8 mouse cellular contexts compared by ENCODE assay signal in genomic region chr2:28537995-28538816, GRCm38 (mm10). TPM values are rescaled to one million over a fixed set of nuclear protein-coding genes. Genes with fewer than 3 reads are reported as not detected.
DNase-seq lines count a peak whose midpoint lies in the region; ATAC-seq and TF ChIP-seq lines count a peak whose summit lies in the region.
"Had no signal": no experiment of that assay in that cellular context is flagged by ENCODE, and none has a peak within 500 bp of the region (broad histone marks: within the 10 kb centered on the region; RNA-seq: fewer than 3 reads in every experiment).

No protein-coding gene starts in this region.

- ATAC-seq in forebrain, embryonic 13.5 days, result no peak
- ATAC-seq in limb, embryonic 12.5 days (ENCODE audit: insufficient number of reproducible peaks, insufficient read depth, low FRiP score, low TSS enrichment, low read depth), result no peak
- peak; percentile 13; the same call in 1 of the 2 replicates for ATAC-seq in stomach, postnatal 0 days (ENCODE audit: low FRiP score, low TSS enrichment)

- no peak overlapping the region for H3K4me3 ChIP-seq in spleen, adult 2 months (ENCODE audit: extremely low read depth, insufficient read depth, insufficient read length)
- no peak overlapping the region for H3K4me3 ChIP-seq in forebrain, embryonic 13.5 days
- no peak overlapping the region for H3K4me3 ChIP-seq in limb, embryonic 12.5 days (replicated peaks)
- H3K4me3 ChIP-seq in stomach, postnatal 0 days (ENCODE audit: low read depth, low read length), result no peak overlapping the region

- no peak overlapping the region for H3K4me2 ChIP-seq in forebrain, embryonic 13.5 days
- no peak overlapping the region for H3K4me2 ChIP-seq in limb, embryonic 12.5 days
- no peak overlapping the region for H3K4me2 ChIP-seq in stomach, postnatal 0 days (replicated peaks; ENCODE audit: low read depth)

- no peaks in the 10 kb centered on the region for H3K27me3 ChIP-seq in spleen, adult 2 months (ENCODE audit: control insufficient read depth, insufficient read depth, low read length)
- no peaks in the 10 kb centered on the region; the same call in 1 of the 2 replicates for H3K27me3 ChIP-seq in forebrain, embryonic 13.5 days
- H3K27me3 ChIP-seq in limb, embryonic 12.5 days, result no peaks in the 10 kb centered on the region
- H3K27me3 ChIP-seq in stomach, postnatal 0 days (ENCODE audit: control insufficient read depth, insufficient read depth, low read length), result no peaks in the 10 kb centered on the region

- 53% methylated on average over 8 of the region's 8 CpGs for WGBS in spleen, adult 2 months
- 77% methylated on average over 8 of the region's 8 CpGs for WGBS in forebrain, embryonic 13.5 days
- WGBS in limb, embryonic 12.5 days, result 71% methylated on average over 8 of the region's 8 CpGs
- WGBS in stomach, postnatal 0 days, result 67% methylated on average over 8 of the region's 8 CpGs

- peaks cover 57% of the 10 kb centered on the region for H3K4me1 ChIP-seq in spleen, adult 2 months (ENCODE audit: control insufficient read depth, insufficient read depth, insufficient read length)
- peaks cover 77% of the 10 kb centered on the region for H3K4me1 ChIP-seq in forebrain, embryonic 13.5 days
- peaks cover 67% of the 10 kb centered on the region for H3K4me1 ChIP-seq in limb, embryonic 12.5 days (replicated peaks)
- peaks cover 25% of the 10 kb centered on the region for H3K4me1 ChIP-seq in stomach, postnatal 0 days (replicated peaks; ENCODE audit: control insufficient read depth, insufficient read depth)

- peak overlapping the region; percentile 78 for H3K27ac ChIP-seq in spleen, adult 2 months (ENCODE audit: insufficient read depth, low read length)
- H3K27ac ChIP-seq in forebrain, embryonic 13.5 days, result peak overlapping the region; percentile 79
- peak overlapping the region; percentile 81 for H3K27ac ChIP-seq in limb, embryonic 12.5 days
- H3K27ac ChIP-seq in stomach, postnatal 0 days (replicated peaks), result peak overlapping the region; percentile 69

- no peak for TF ChIP-seq POLR2A in spleen, adult 2 months (IDR thresholded peaks at IDR 0.05; ENCODE audit: low read depth, low read length)

- H3K9me3 ChIP-seq in forebrain, embryonic 13.5 days (replicated peaks), result no peaks in the 10 kb centered on the region
- no peaks in the 10 kb centered on the region for H3K9me3 ChIP-seq in limb, embryonic 12.5 days
- no peaks in the 10 kb centered on the region for H3K9me3 ChIP-seq in stomach, postnatal 0 days (ENCODE audit: control insufficient read depth, low read length)

- peaks cover 4% of the 10 kb centered on the region; the same call in 1 of the 2 replicates for H3K36me3 ChIP-seq in spleen, adult 2 months (ENCODE audit: control insufficient read depth, insufficient read depth, low read length)
- peaks cover 17% of the 10 kb centered on the region for H3K36me3 ChIP-seq in forebrain, embryonic 13.5 days (ENCODE audit: poor library complexity, severe bottlenecking)
- peaks cover 26% of the 10 kb centered on the region for H3K36me3 ChIP-seq in limb, embryonic 12.5 days
- peaks cover 7% of the 10 kb centered on the region for H3K36me3 ChIP-seq in stomach, postnatal 0 days (ENCODE audit: control insufficient read depth, insufficient read depth, low read length)

- TF ChIP-seq EP300 in stomach, postnatal 0 days (optimal IDR thresholded peaks at IDR 0.05), result no peak

- H3K9ac ChIP-seq in forebrain, embryonic 13.5 days, result peak overlapping the region; percentile 50; the same call in 1 of the 2 replicates
- no peak overlapping the region for H3K9ac ChIP-seq in limb, embryonic 12.5 days (replicated peaks)
- peak overlapping the region; percentile 23 for H3K9ac ChIP-seq in stomach, postnatal 0 days (ENCODE audit: low read length)

- DNase-seq in spleen, adult 2 months (ENCODE audit: low read depth in 1 of 2, low spot score in 2 of 2), result no peak
- DNase-seq in spleen, adult 12 weeks (ENCODE audit: low spot score), result no peak
- DNase-seq in stomach, postnatal 0 days (ENCODE audit: low spot score), result peak; percentile 51
- no peak for DNase-seq in lung, postnatal 14 days
- DNase-seq in adrenal gland, postnatal 36 days, result no peak
- DNase-seq: lung, adult 18-20 months had no signal

- no peak for TF ChIP-seq CTCF in spleen, adult 2 months (IDR thresholded peaks at IDR 0.05; ENCODE audit: extremely low read depth, insufficient read depth, insufficient read length, insufficient replicate concordance)
- no peak for TF ChIP-seq CTCF in stomach, postnatal 0 days (IDR thresholded peaks at IDR 0.05; ENCODE audit: low read depth)

RNA-seq across cellular contexts. Expression of gene Cel, which starts 25.0 kb away (rescaled TPM):
- polyA plus RNA-seq in spleen, adult 2 months (2012; rRNA removed), result 1,405 and 1,688 TPM in 2 replicates
- 0.14 TPM in 1 of 2 replicates, not detected in the other for polyA plus RNA-seq in forebrain, embryonic 13.5 days (2015; fragmentation: Nextera tagmentation; extraction: Ambion mirVana)
- polyA plus RNA-seq in limb, embryonic 12.5 days (2016; fragmentation: Nextera tagmentation; extraction: Ambion mirVana), result not detected in 2 replicates
- polyA plus RNA-seq in stomach, postnatal 0 days (2015; fragmentation: Nextera tagmentation; extraction: Ambion mirVana), result 2.0 and 3.3 TPM in 2 replicates
- total RNA-seq in adrenal gland, postnatal 36 days (2021), result not detected

RNA-seq across cellular contexts. Expression of gene Ralgds, which starts 25.3 kb away (rescaled TPM):
- polyA plus RNA-seq in spleen, adult 2 months (2012; rRNA removed), result 36.6 and 43.4 TPM in 2 replicates
- polyA plus RNA-seq in forebrain, embryonic 13.5 days (2015; fragmentation: Nextera tagmentation; extraction: Ambion mirVana), result 50.9 and 53.6 TPM in 2 replicates
- polyA plus RNA-seq in limb, embryonic 12.5 days (2016; fragmentation: Nextera tagmentation; extraction: Ambion mirVana), result 42.7 and 54.7 TPM in 2 replicates
- 23.9 and 26.8 TPM in 2 replicates for polyA plus RNA-seq in stomach, postnatal 0 days (2015; fragmentation: Nextera tagmentation; extraction: Ambion mirVana)
- 10 to 100 TPM; 23.3 to 27.9 TPM for total RNA-seq in adrenal gland, postnatal 36 days (2021)

RNA-seq across cellular contexts. Expression of gene Gm10134, which starts 32.3 kb away (rescaled TPM):
- polyA plus RNA-seq in spleen, adult 2 months (2012; rRNA removed), result 0.46 TPM in 1 of 2 replicates, not detected in the other
- 0.53 and 0.76 TPM in 2 replicates for polyA plus RNA-seq in forebrain, embryonic 13.5 days (2015; fragmentation: Nextera tagmentation; extraction: Ambion mirVana)
- 0.69 and 0.89 TPM in 2 replicates for polyA plus RNA-seq in limb, embryonic 12.5 days (2016; fragmentation: Nextera tagmentation; extraction: Ambion mirVana)
- polyA plus RNA-seq in stomach, postnatal 0 days (2015; fragmentation: Nextera tagmentation; extraction: Ambion mirVana), result 5.5 and 6.2 TPM in 2 replicates
- total RNA-seq in adrenal gland, postnatal 36 days (2021), result 1 to 10 TPM; 2.6 to 3.3 TPM

RNA-seq across cellular contexts. Expression of gene Gbgt1, which starts 41.5 kb away (rescaled TPM):
- 2.9 and 3.7 TPM in 2 replicates for polyA plus RNA-seq in spleen, adult 2 months (2012; rRNA removed)
- 0.43 TPM in 1 of 2 replicates, not detected in the other for polyA plus RNA-seq in forebrain, embryonic 13.5 days (2015; fragmentation: Nextera tagmentation; extraction: Ambion mirVana)
- 0.25 TPM in 1 of 2 replicates, not detected in the other for polyA plus RNA-seq in limb, embryonic 12.5 days (2016; fragmentation: Nextera tagmentation; extraction: Ambion mirVana)
- 1.2 and 1.3 TPM in 2 replicates for polyA plus RNA-seq in stomach, postnatal 0 days (2015; fragmentation: Nextera tagmentation; extraction: Ambion mirVana)
- 1 to 10 TPM; 3.7 to 4.3 TPM for total RNA-seq in adrenal gland, postnatal 36 days (2021)

RNA-seq across cellular contexts. Expression of gene Gtf3c5, which starts 45.3 kb away (rescaled TPM):
- 13.3 and 15.4 TPM in 2 replicates for polyA plus RNA-seq in spleen, adult 2 months (2012; rRNA removed)
- 40.7 and 48.2 TPM in 2 replicates for polyA plus RNA-seq in forebrain, embryonic 13.5 days (2015; fragmentation: Nextera tagmentation; extraction: Ambion mirVana)
- polyA plus RNA-seq in limb, embryonic 12.5 days (2016; fragmentation: Nextera tagmentation; extraction: Ambion mirVana), result 56.7 and 59.1 TPM in 2 replicates
- polyA plus RNA-seq in stomach, postnatal 0 days (2015; fragmentation: Nextera tagmentation; extraction: Ambion mirVana), result 13.1 and 14.0 TPM in 2 replicates
- 10 to 100 TPM; 17.5 to 19.5 TPM for total RNA-seq in adrenal gland, postnatal 36 days (2021)

Comparison
In these comparisons a context has a peak if more than half of its experiments do, and no peak if none do; other contexts are left out.
1. RNA of gene Cel, which starts 25.0 kb away (polyA plus RNA-seq): 1,405 to 1,688 TPM in spleen, adult 2 months; 2.0 to 3.3 TPM in stomach, postnatal 0 days, 0.14 TPM in forebrain, embryonic 13.5 days and not detected in limb, embryonic 12.5 days; every median in the first group is over 100 times any median in the second.
2. Peak in every context shown above with its lines, with median percentiles within 50 percentile points of each other: H3K27ac ChIP-seq.